In genomic region chr2:163016916-163017743, GRCm38 (mm10) we compare ENCODE assay signal across 8 mouse cellular contexts. TPM values are rescaled to one million over a fixed set of nuclear protein-coding genes. Genes with fewer than 3 reads are reported as not detected.
DNase-seq lines count a peak whose midpoint lies in the region; ATAC-seq lines count a peak whose summit lies in the region.

Gene Ift52 (plus strand): TSS chr2:163017354.

- peak within 1 kb of the TSS; percentile 76 for H3K27ac ChIP-seq in lung, embryonic 16.5 days (ENCODE audit: low read length)

- peak; percentile 58 for DNase-seq in MEL-GATA-1-ER (ENCODE audit: extremely low read depth, low read depth)
- peak; percentile 88 for DNase-seq in cerebellum, adult 8-10 months
- DNase-seq in forelimb bud, embryonic 11.5 days (ENCODE audit: low read depth, low spot score): peak; percentile 85
- DNase-seq in layer of hippocampus, adult 9-10 months (ENCODE audit: low spot score): peak; percentile 77
- peak; percentile 88 for DNase-seq in ovary, postnatal 10 days (ENCODE audit: low spot score)
- peak; percentile 84 to 89 for DNase-seq in thymus, postnatal 10 days (ENCODE audit: low spot score in 2 of 2)

- H3K4me2 ChIP-seq in lung, embryonic 16.5 days (ENCODE audit: low read depth, low read length): peak within 1 kb of the TSS; percentile 58

- H3K4me3 ChIP-seq in lung, embryonic 16.5 days (ENCODE audit: low read length): peak within 1 kb of the TSS; percentile 68

- H3K36me3 ChIP-seq in lung, embryonic 16.5 days (ENCODE audit: control insufficient read depth, insufficient read depth, low read length): no peaks in the 10 kb centered on the region

- WGBS in lung, embryonic 16.5 days: under 1% methylated on average over 57 of the region's 57 CpGs

- no peaks in the 10 kb centered on the region for H3K9me3 ChIP-seq in lung, embryonic 16.5 days (ENCODE audit: control insufficient read depth, low read length)

- H3K27me3 ChIP-seq in lung, embryonic 16.5 days (ENCODE audit: control insufficient read depth, insufficient read depth, low read depth, low read length): no peaks in the 10 kb centered on the region

- ATAC-seq in hematopoietic stem cell, adult 5-6 weeks (replicated peaks in 1 of 2; ENCODE audit: insufficient read depth in 1 of 2, low FRiP score in 2 of 2, low TSS enrichment in 1 of 2, low read depth in 1 of 2, poor library complexity in 2 of 2, severe bottlenecking in 2 of 2): peak; percentile 94 to 98
- peak; percentile 97 for ATAC-seq in lung, embryonic 16.5 days (ENCODE audit: low read depth)

- peaks cover 4% of the 10 kb centered on the region; the same call in 1 of the 2 replicates for H3K4me1 ChIP-seq in lung, embryonic 16.5 days (replicated peaks; ENCODE audit: control insufficient read depth, insufficient read depth, low read length)

- peak within 1 kb of the TSS; percentile 72 for H3K9ac ChIP-seq in lung, embryonic 16.5 days (ENCODE audit: low read length)

RNA-seq across cellular contexts. Expression of gene Ift52, which starts in this region (rescaled TPM):
- total RNA-seq in hematopoietic stem cell, adult 5-6 weeks (2017): 27.9 and 30.3 TPM in 2 replicates
- 49.8 and 50.6 TPM in 2 replicates for polyA plus RNA-seq in lung, embryonic 16.5 days (2015; fragmentation: Nextera tagmentation; extraction: Ambion mirVana)

Comparison
In these comparisons a context has a peak if more than half of its experiments do, and no peak if none do; other contexts are left out.
1. Peak in every context shown above with its lines: DNase-seq, ATAC-seq, H3K4me3 ChIP-seq and H3K27ac ChIP-seq.